ENCODE assay signal across 10 mouse cellular contexts in genomic region chr16:77417791-77418190, GRCm38 (mm10).
A peak's percentile ranks its signal among the peaks of the same experiment; 100 is the strongest.
DNase-seq lines count a peak whose midpoint lies in the region; ATAC-seq lines count a peak whose summit lies in the region.
"Had no signal": no experiment of that assay in that cellular context is flagged by ENCODE, and none has a peak within 500 bp of the region (broad histone marks: within the 10 kb centered on the region; RNA-seq: fewer than 3 reads in every experiment).

No protein-coding gene starts in this region.

- H3K27ac ChIP-seq in midbrain, embryonic 10.5 days (replicated peaks): peak overlapping the region; percentile 96

- 1% methylated on average over 3 of the region's 3 CpGs for WGBS in midbrain, embryonic 10.5 days

- ATAC-seq in inflammation-experienced regulatory T-cells, adult 6 months: no peak

- H3K4me3 ChIP-seq in midbrain, embryonic 10.5 days: peak overlapping the region; percentile 66
- H3K4me3 ChIP-seq: erythroblast, embryonic 14.5 days; megakaryocyte, embryonic 14.5 days had no signal

- peaks cover 36% of the 10 kb centered on the region for H3K4me1 ChIP-seq in midbrain, embryonic 10.5 days
- H3K4me1 ChIP-seq: megakaryocyte, embryonic 14.5 days had no signal

- H3K9me3 ChIP-seq in midbrain, embryonic 10.5 days (replicated peaks): no peaks in the 10 kb centered on the region
- H3K9me3 ChIP-seq: megakaryocyte, embryonic 14.5 days had no signal

- H3K27me3 ChIP-seq in midbrain, embryonic 10.5 days (ENCODE audit: low read depth, poor library complexity, severe bottlenecking): no peaks in the 10 kb centered on the region
- H3K27me3 ChIP-seq: megakaryocyte, embryonic 14.5 days had no signal

- DNase-seq in cerebellum, adult 9-11 months: peak; percentile 22
- no peak for DNase-seq in cerebellum, adult 9-10 months
- DNase-seq in cerebellum, postnatal 14 days: peak; percentile 24 to 39
- peak; percentile 18 to 24 for DNase-seq in frontal cortex, postnatal 25 days (ENCODE audit: low spot score in 2 of 2)
- peak; percentile 55 for DNase-seq in kidney, postnatal 14 days
- peak; percentile 81 for DNase-seq in midbrain, embryonic 10.5 days (ENCODE audit: low spot score)
- peak; percentile 3 for DNase-seq in yolk sac, embryonic 10.5 days (ENCODE audit: low spot score)

- peaks cover 19% of the 10 kb centered on the region for H3K36me3 ChIP-seq in midbrain, embryonic 10.5 days
